Mouse (Mus musculus): ENCODE results near the gene Lrig1.

GRCm38 (mm10) chr6:94698509-94699172, 1.3 kb downstream of the Lrig1 start:
- TF ChIP-seq CTCF (IDR thresholded peaks at IDR 0.05; ENCODE audit: extremely low read depth, insufficient read depth, insufficient read length, insufficient replicate concordance): no peak
- TF ChIP-seq POLR2A (IDR thresholded peaks at IDR 0.05; ENCODE audit: low read depth, low read length): no peak

Measured in spleen, adult 2 months (tissue).